Mouse (Mus musculus) liver, adult 2 months (tissue): ENCODE measurements around the gene Yod1.

ENCODE experiments used
- CTCF ChIP-seq: fragments of 200-500 bp; IDR thresholded peaks from 2 replicates; pipeline ENCODE4 v1.5.1; 2011; ENCODE audit warnings: low read depth, low read length, control low read depth
- POLR2A ChIP-seq: fragments of 200-500 bp; IDR thresholded peaks from 2 replicates; pipeline ENCODE4 v1.6.1; 2011; ENCODE audit warnings: low read length, control low read depth; ENCODE audit not compliant: insufficient read depth; ENCODE audit errors: extremely low read depth

DNA sequence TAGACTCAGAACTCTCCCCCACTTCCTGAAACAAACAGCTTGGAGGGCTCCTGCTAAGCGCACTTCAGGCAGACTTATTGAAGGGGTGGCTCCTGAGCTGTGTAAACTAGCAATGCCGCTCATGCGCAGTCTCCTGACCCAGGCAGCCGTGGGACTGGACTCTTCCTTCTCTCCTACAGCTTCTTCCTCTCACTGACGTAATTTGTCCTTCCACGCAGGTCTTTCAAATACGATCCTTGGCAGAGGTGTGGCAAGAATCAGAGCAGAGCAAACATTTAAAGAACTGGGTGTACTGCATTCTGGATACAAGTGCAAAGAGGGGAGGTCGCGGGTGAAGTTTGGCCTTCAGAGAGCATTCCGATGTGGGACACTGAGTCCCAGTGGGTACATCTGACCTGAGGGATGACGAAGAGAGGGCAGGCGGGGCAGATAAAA, 46.9 kb downstream of the Yod1 start:
- TF ChIP-seq CTCF (no peak), POLR2A (peak; percentile 38; the same call in 1 of the 2 replicates)
